Mouse (Mus musculus) MEL (cell line): ENCODE measurements around the gene Lrrc63.

ENCODE experiments used
- CTCF ChIP-seq, 3 experiments: IDR thresholded peaks in 2 of 3; conservative IDR thresholded peaks in 1 of 3; 2 replicates each; pipeline ENCODE4 v1.5.1; 2011 to 2012; ENCODE audit warnings: low read length in 3 of 3, low read depth in 2 of 3, mild to moderate bottlenecking in 2 of 3, improper control_type of control experiment in 1 of 3, inconsistent platforms in 1 of 3, mixed read lengths in 1 of 3, moderate library complexity in 1 of 3; ENCODE audit not compliant: control insufficient read depth in 1 of 3, insufficient read depth in 1 of 3, poor library complexity in 1 of 3, severe bottlenecking in 1 of 3
- ELF1 ChIP-seq: IDR thresholded peaks from 2 replicates; pipeline ENCODE4 v1.6.1; 2014; ENCODE audit warnings: low read depth, mild to moderate bottlenecking, inconsistent platforms, low read length, improper control_type of control experiment, moderate library complexity
- POLR2A ChIP-seq, 2 experiments: IDR thresholded peaks; 2 replicates each; pipeline ENCODE4 v1.6.1; 2011 to 2012; ENCODE audit warnings: low read length in 2 of 2, mild to moderate bottlenecking in 2 of 2, control low read depth in 1 of 2, improper control_type of control experiment in 1 of 2, low read depth in 1 of 2, moderate library complexity in 1 of 2; ENCODE audit not compliant: control insufficient read depth in 1 of 2, insufficient read depth in 1 of 2, poor library complexity in 1 of 2
- TBP ChIP-seq: IDR thresholded peaks from 2 replicates; pipeline ENCODE4 v1.8.0; 2011; ENCODE audit warnings: low read depth, low read length, improper control_type of control experiment
- ZMIZ1 ChIP-seq: IDR thresholded peaks from 2 replicates; pipeline ENCODE4 v1.6.1; 2012; ENCODE audit warnings: low read depth, mild to moderate bottlenecking, inconsistent platforms, low read length, improper control_type of control experiment, moderate library complexity

- TF ChIP-seq ELF1 (no peak), POLR2A (IDR thresholded peaks at IDR 0.05; ENCODE audit: control insufficient read depth in 1 of 2, insufficient read depth in 1 of 2, low read depth in 1 of 2, low read length in 2 of 2, poor library complexity in 1 of 2) (no peak), CTCF (IDR thresholded peaks at IDR 0.05 in 2 of 3, conservative IDR thresholded peaks at IDR 0.05 in 1 of 3; ENCODE audit: control insufficient read depth in 1 of 3, insufficient read depth in 1 of 3, low read depth in 2 of 3, low read length in 3 of 3, poor library complexity in 1 of 3, severe bottlenecking in 1 of 3) (no peak), TBP (no peak), ZMIZ1 (no peak)
Measured at GRCm38 (mm10) chr14:75131324-75131935, 749 bp upstream of the Lrrc63 start.
